Mouse (Mus musculus): ENCODE measurements around the gene Srgap3.

Srgap3 gene

GRCm38 (mm10) chr6:112818403-112818901 lies 128.6 kb downstream of the Srgap3 start:
- no peak for DNase-seq (ENCODE audit: low read depth)

GRCm38 (mm10) chr6:112815604-112816003 lies 131.5 kb downstream of the Srgap3 start:
- DNase-seq (ENCODE audit: low read depth), result no peak

GRCm38 (mm10) chr6:112814525-112815086 lies 132.5 kb downstream of the Srgap3 start:
- no peak for DNase-seq (ENCODE audit: low read depth)

GRCm38 (mm10) chr6:112812884-112813283 lies 134.2 kb downstream of the Srgap3 start:
- DNase-seq (ENCODE audit: low read depth), result no peak

GRCm38 (mm10) chr6:112810521-112810830 lies 136.6 kb downstream of the Srgap3 start:
- no peak for DNase-seq (ENCODE audit: low read depth)

- no peak for DNase-seq (ENCODE audit: low read depth)
Observed at GRCm38 (mm10) chr6:112809658-112810520, 137.2 kb downstream of the Srgap3 start.

GRCm38 (mm10) chr6:112808738-112809137 lies 138.3 kb downstream of the Srgap3 start:
- DNase-seq (ENCODE audit: low read depth), result no peak

- DNase-seq (ENCODE audit: low read depth), result no peak
Observed at GRCm38 (mm10) chr6:112801917-112802316, 145.1 kb downstream of the Srgap3 start.

- no peak for DNase-seq (ENCODE audit: low read depth)
Observed at GRCm38 (mm10) chr6:112798378-112798777, 148.7 kb downstream of the Srgap3 start.

GRCm38 (mm10) chr6:112796607-112797006 lies 150.5 kb downstream of the Srgap3 start:
- no peak for DNase-seq (ENCODE audit: low read depth)

- no peak for DNase-seq (ENCODE audit: low read depth)
Observed at GRCm38 (mm10) chr6:112793887-112794286, 153.2 kb downstream of the Srgap3 start.

GRCm38 (mm10) chr6:112789901-112790300 lies 157.2 kb downstream of the Srgap3 start:
- no peak for DNase-seq (ENCODE audit: low read depth)

- no peak for DNase-seq (ENCODE audit: low read depth)
Observed at GRCm38 (mm10) chr6:112788617-112789016, 158.4 kb downstream of the Srgap3 start.

- DNase-seq (ENCODE audit: low read depth), result no peak
Observed at GRCm38 (mm10) chr6:112788174-112788573, 158.9 kb downstream of the Srgap3 start.

GRCm38 (mm10) chr6:112781409-112782093 lies 165.5 kb downstream of the Srgap3 start:
- DNase-seq (ENCODE audit: low read depth), result no peak

- DNase-seq (ENCODE audit: low read depth), result no peak
Observed at GRCm38 (mm10) chr6:112778211-112778610, 168.9 kb downstream of the Srgap3 start.

- DNase-seq (ENCODE audit: low read depth), result no peak
Observed at GRCm38 (mm10) chr6:112776718-112777117, 170.3 kb downstream of the Srgap3 start.

GRCm38 (mm10) chr6:112773754-112774153 lies 173.3 kb downstream of the Srgap3 start:
- DNase-seq (ENCODE audit: low read depth), result no peak

- DNase-seq (ENCODE audit: low read depth), result no peak
Observed at GRCm38 (mm10) chr6:112770996-112771395, 176.1 kb downstream of the Srgap3 start.

GRCm38 (mm10) chr6:112758541-112758940 lies 188.5 kb downstream of the Srgap3 start:
- DNase-seq (ENCODE audit: low read depth), result no peak

GRCm38 (mm10) chr6:112756866-112757265 lies 190.2 kb downstream of the Srgap3 start:
- DNase-seq (ENCODE audit: low read depth), result no peak

- no peak for DNase-seq (ENCODE audit: low read depth)
Observed at GRCm38 (mm10) chr6:112754994-112755393, 192.1 kb downstream of the Srgap3 start.

- no peak for DNase-seq (ENCODE audit: low read depth)
Observed at GRCm38 (mm10) chr6:112752517-112752916, 194.5 kb downstream of the Srgap3 start.

All from c-Kit-positive CD71-positive TER-119-negative erythroid progenitor cells, embryonic 14.5 days (primary cell).